Mouse (Mus musculus): ENCODE data around the gene Lce1m. TPM values are rescaled to one million over a fixed set of nuclear protein-coding genes. Genes with fewer than 3 reads are reported as not detected.

Gene Lce1m
- total RNA-seq (2023; ENCODE audit: inconsistent age) = not detected in 4 replicates

GRCm38 (mm10) chr3:93018960-93019359 lies at the start of gene Lce1m:
Gene Lce1m (minus strand): TSS chr3:93019060.

GRCm38 (mm10) chr3:93068523-93068922 lies 49.7 kb upstream of the Lce1m start, which contains the start of gene Gm4858:
Gene Gm4858 (plus strand): TSS chr3:93068823.

GRCm38 (mm10) chr3:93015460-93016104 lies 3.3 kb downstream of the Lce1m start, which contains the start of gene Crct1:
Gene Crct1 (minus strand): TSS chr3:93015687.

GRCm38 (mm10) chr3:92991926-92992325 lies 26.9 kb downstream of the Lce1m start, which contains the start of gene Lce3f:
Gene Lce3f (plus strand): TSS chr3:92992226.

Other genes starting within 250 kb of the Lce1m start
- not detected in 4 replicates for gene Lce1i, start 240.2 kb downstream of the Lce1m start, total RNA-seq (2023; ENCODE audit: inconsistent age)
- not detected in 4 replicates for gene Lce1j, start 228.5 kb downstream of the Lce1m start, total RNA-seq (2023; ENCODE audit: inconsistent age)
- not detected in 4 replicates for gene Lce1k, start 211.2 kb downstream of the Lce1m start, total RNA-seq (2023; ENCODE audit: inconsistent age)
- not detected in 4 replicates for gene Kprp, start 191.8 kb downstream of the Lce1m start, total RNA-seq (2023; ENCODE audit: inconsistent age)
- gene Lce1l, start 167.8 kb downstream of the Lce1m start, total RNA-seq (2023; ENCODE audit: inconsistent age) = not detected in 4 replicates
- gene 2310050C09Rik, start 148.8 kb downstream of the Lce1m start, total RNA-seq (2023; ENCODE audit: inconsistent age) = not detected in 4 replicates
- not detected in 4 replicates for gene Lce3a, start 92.8 kb downstream of the Lce1m start, total RNA-seq (2023; ENCODE audit: inconsistent age)
- gene Lce3b, start 86.1 kb downstream of the Lce1m start, total RNA-seq (2023; ENCODE audit: inconsistent age) = not detected in 4 replicates
- not detected in 4 replicates for gene Lce3c, start 74.6 kb downstream of the Lce1m start, total RNA-seq (2023; ENCODE audit: inconsistent age)
- not detected in 4 replicates for gene Lce3d, start 61.7 kb downstream of the Lce1m start, total RNA-seq (2023; ENCODE audit: inconsistent age)
- gene Lce3e, start 52.0 kb downstream of the Lce1m start, total RNA-seq (2023; ENCODE audit: inconsistent age) = not detected in 4 replicates
- not detected in 4 replicates for gene Lce3f, start 26.8 kb downstream of the Lce1m start, total RNA-seq (2023; ENCODE audit: inconsistent age)
- gene Crct1, start 3.4 kb downstream of the Lce1m start, total RNA-seq (2023; ENCODE audit: inconsistent age) = not detected in 4 replicates
- gene Gm4858, start 49.8 kb upstream of the Lce1m start, total RNA-seq (2023; ENCODE audit: inconsistent age) = not detected in 4 replicates
- gene Crnn, start 125.7 kb upstream of the Lce1m start, total RNA-seq (2023; ENCODE audit: inconsistent age) = not detected in 4 replicates
- not detected in 4 replicates for gene Flg2, start 178.2 kb upstream of the Lce1m start, total RNA-seq (2023; ENCODE audit: inconsistent age)

Data from B cell, adult (primary cell).